Mouse (Mus musculus): Measurements from ENCODE around the gene Col4a1.

DNA sequence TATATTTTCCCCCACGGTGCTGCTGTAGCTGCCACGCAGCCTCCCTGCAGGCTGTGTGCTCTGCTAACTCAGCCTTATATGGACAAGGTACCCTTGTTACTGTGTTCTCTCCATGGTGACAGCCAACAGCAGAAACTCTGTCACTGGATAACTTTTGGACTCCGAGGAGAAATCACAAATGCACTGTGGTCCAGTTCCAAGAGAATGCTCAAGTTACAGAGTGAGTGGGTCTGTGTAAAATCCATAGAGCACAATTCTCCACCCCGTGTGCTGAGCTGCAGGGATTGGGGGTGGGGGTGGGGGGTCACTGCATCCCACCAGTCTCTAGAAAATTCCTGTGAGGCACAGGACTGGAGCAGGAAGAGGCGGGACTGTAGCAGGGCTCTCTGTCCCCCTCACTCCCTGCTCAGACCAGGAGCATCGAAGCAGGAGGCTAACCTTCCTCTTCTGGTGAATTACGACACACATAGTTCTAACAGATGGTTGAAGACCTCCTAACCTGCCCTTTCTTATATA is 45.4 kb upstream of the Col4a1 start:
- TF ChIP-seq CTCF (IDR thresholded peaks at IDR 0.05; ENCODE audit: borderline replicate concordance, control insufficient read depth, extremely low read depth, insufficient read depth, low read length, poor library complexity) (no peak), POLR2A (IDR thresholded peaks at IDR 0.05; ENCODE audit: control insufficient read depth, extremely low read depth, insufficient read depth, low read length, poor library complexity) (no peak)

Measured in thymus, adult 2 months (tissue).